Mouse (Mus musculus) frontal cortex, adult 2 months (tissue): ENCODE measurements around the gene Cux1. TPM values are rescaled to one million over a fixed set of nuclear protein-coding genes. Genes with fewer than 3 reads are reported as not detected.

Experiments used
- DNase-seq, 2 experiments: peaks; one replicate each; pipeline ENCODE4 v3.0.0; 2022; ENCODE audit warnings: low spot score in 1 of 2; ENCODE audit errors: extremely low spot score in 1 of 2
- polyA plus RNA-seq: library from polyadenylated mRNA; depleted of rRNA; stranded (reverse); fragments of >200 nt; gene quantifications from 2 replicates; pipeline ENCODE4 v1.2.3, GENCODE M21; 2012

The Cux1 gene
- polyA plus RNA-seq, 1 experiment = 65.0 TPM

GRCm38 (mm10) chr5:136568026-136568765, 906 bp upstream of the Cux1 start:
- peak in 1 of 2 experiments; percentile 17 for DNase-seq

GRCm38 (mm10) chr5:136566812-136567175, 496 bp downstream of the Cux1 start:
- peak in 1 of 2 experiments; percentile 22 for DNase-seq

- peak in 1 of 2 experiments; percentile 42 for DNase-seq
Observed at GRCm38 (mm10) chr5:136566001-136566811, 1.1 kb downstream of the Cux1 start.

GRCm38 (mm10) chr5:136565311-136565811, 1.9 kb downstream of the Cux1 start:
- peak in 1 of 2 experiments; percentile 12 for DNase-seq

GRCm38 (mm10) chr5:136564613-136565299, 2.5 kb downstream of the Cux1 start:
- no peak for DNase-seq

- no peak for DNase-seq
Observed at GRCm38 (mm10) chr5:136563996-136564395, 3.3 kb downstream of the Cux1 start.

GRCm38 (mm10) chr5:136563104-136563503, 4.2 kb downstream of the Cux1 start:
- no peak for DNase-seq

- no peak for DNase-seq
Observed at GRCm38 (mm10) chr5:136562212-136562611, 5.1 kb downstream of the Cux1 start.

- DNase-seq = no peak
Observed at GRCm38 (mm10) chr5:136561641-136562040, 5.6 kb downstream of the Cux1 start.

- DNase-seq = no peak
Observed at GRCm38 (mm10) chr5:136560656-136561055, 6.6 kb downstream of the Cux1 start.

- no peak for DNase-seq
Observed at GRCm38 (mm10) chr5:136557446-136557845, 9.8 kb downstream of the Cux1 start.

GRCm38 (mm10) chr5:136556328-136557262, 10.7 kb downstream of the Cux1 start:
- DNase-seq = no peak

GRCm38 (mm10) chr5:136555703-136556102, 11.6 kb downstream of the Cux1 start:
- DNase-seq = peak in 1 of 2 experiments; percentile 31

GRCm38 (mm10) chr5:136552832-136553231, 14.5 kb downstream of the Cux1 start:
- no peak for DNase-seq

- no peak for DNase-seq
Observed at GRCm38 (mm10) chr5:136552093-136552492, 15.2 kb downstream of the Cux1 start.

GRCm38 (mm10) chr5:136551571-136551970, 15.7 kb downstream of the Cux1 start:
- no peak for DNase-seq

- no peak for DNase-seq
Observed at GRCm38 (mm10) chr5:136550726-136551125, 16.6 kb downstream of the Cux1 start.

- DNase-seq = no peak
Observed at GRCm38 (mm10) chr5:136548776-136549175, 18.5 kb downstream of the Cux1 start.

- DNase-seq = no peak
Observed at GRCm38 (mm10) chr5:136545061-136545460, 22.2 kb downstream of the Cux1 start.

- DNase-seq = no peak
Observed at GRCm38 (mm10) chr5:136543171-136543570, 24.1 kb downstream of the Cux1 start.
